In the genomic region with DNA sequence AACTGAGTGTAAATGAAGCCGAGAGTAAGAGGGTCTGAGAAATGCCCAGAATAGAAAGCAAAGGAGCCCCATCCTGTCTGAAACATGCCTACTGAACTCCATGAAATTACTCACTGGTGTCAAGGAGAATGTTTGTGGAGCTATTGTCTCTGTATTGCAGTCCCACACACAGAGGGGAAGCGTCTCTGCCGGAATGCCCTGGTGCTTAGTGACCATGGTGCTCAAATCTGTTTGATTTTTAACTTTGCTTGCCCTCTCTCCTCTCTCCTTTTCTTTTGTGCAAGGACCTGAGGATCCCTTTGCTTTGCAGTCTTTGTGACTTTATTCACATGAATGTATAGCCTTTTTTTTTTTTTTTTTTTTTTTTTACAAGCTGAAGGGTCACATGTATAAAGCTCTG, we compare ENCODE assay signal across 21 mouse cellular contexts. TPM values are rescaled to one million over a fixed set of nuclear protein-coding genes. Genes with fewer than 3 reads are reported as not detected.
"Had no signal": no experiment of that assay in that cellular context is flagged by ENCODE, and none has a peak within 500 bp of the region (broad histone marks: within the 10 kb centered on the region; RNA-seq: fewer than 3 reads in every experiment).

No protein-coding gene starts in this region.

- H3K27me3 ChIP-seq: limb, embryonic 12.5 days; limb, embryonic 15.5 days; stomach, embryonic 15.5 days had no signal

- H3K9ac ChIP-seq: limb, embryonic 12.5 days; limb, embryonic 15.5 days; liver, embryonic 14.5 days; liver, postnatal 0 days; lung, embryonic 14.5 days; stomach, embryonic 15.5 days had no signal

- H3K4me2 ChIP-seq: limb, embryonic 12.5 days; limb, embryonic 15.5 days; liver, embryonic 11.5 days; lung, embryonic 14.5 days; stomach, embryonic 15.5 days had no signal

- ATAC-seq: liver, postnatal 0 days; lung, postnatal 0 days had no signal

- DNase-seq: kidney, adult 18-20 months; kidney, adult 9 months; kidney, postnatal 14 days; kidney, postnatal 4 days; left cerebral cortex, postnatal 4 days; liver, postnatal 0 days; lung, embryonic 14.5 days; midbrain, embryonic 14.5 days; right cerebral cortex, adult 18-20 months; right cerebral cortex, postnatal 14 days; right cerebral cortex, postnatal 4 days; spleen, adult 18-20 months; thymus, postnatal 25 days had no signal

- H3K4me1 ChIP-seq: limb, embryonic 12.5 days; limb, embryonic 15.5 days; stomach, embryonic 15.5 days had no signal

- H3K36me3 ChIP-seq: limb, embryonic 12.5 days; limb, embryonic 15.5 days; stomach, embryonic 15.5 days had no signal

- H3K4me3 ChIP-seq: limb, embryonic 12.5 days; limb, embryonic 15.5 days; myocyte; stomach, embryonic 15.5 days had no signal

- H3K9me3 ChIP-seq: limb, embryonic 12.5 days; limb, embryonic 15.5 days; stomach, embryonic 15.5 days had no signal

- H3K27ac ChIP-seq: limb, embryonic 12.5 days; limb, embryonic 15.5 days; liver, embryonic 14.5 days; macrophage; stomach, embryonic 15.5 days had no signal

RNA-seq across cellular contexts. Expression of a gene that starts 28.8 kb away (rescaled TPM):
- polyA plus RNA-seq: liver, postnatal 0 days had no signal
